Mouse (Mus musculus): Measurements from ENCODE around the gene Tspan11.
A peak's percentile ranks its signal among the peaks of the same experiment; 100 is the strongest.

Gene Tspan11

DNA sequence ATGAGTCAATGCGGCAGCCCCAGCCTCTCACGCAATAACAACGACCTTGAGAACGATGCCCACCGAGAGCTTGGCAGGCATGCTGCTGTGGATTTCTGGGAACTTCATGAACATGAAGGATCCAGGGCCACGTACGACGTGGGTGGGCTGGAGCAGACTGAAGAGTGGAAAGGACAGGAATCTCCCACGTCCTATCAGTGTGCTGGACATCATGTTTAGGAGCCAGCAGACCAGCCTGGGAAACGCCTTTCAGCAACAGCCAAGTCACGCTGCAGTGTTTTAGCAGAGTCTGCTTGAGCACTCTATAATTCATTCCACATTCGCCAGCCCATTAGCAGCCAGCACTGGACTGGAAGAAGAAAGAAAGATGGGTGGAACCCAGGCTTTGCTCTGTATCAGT is 10.4 kb upstream of the Tspan11 start:
- DNase-seq (ENCODE audit: low spot score in 2 of 2): peak in 1 of 2 experiments; percentile 47

DNA sequence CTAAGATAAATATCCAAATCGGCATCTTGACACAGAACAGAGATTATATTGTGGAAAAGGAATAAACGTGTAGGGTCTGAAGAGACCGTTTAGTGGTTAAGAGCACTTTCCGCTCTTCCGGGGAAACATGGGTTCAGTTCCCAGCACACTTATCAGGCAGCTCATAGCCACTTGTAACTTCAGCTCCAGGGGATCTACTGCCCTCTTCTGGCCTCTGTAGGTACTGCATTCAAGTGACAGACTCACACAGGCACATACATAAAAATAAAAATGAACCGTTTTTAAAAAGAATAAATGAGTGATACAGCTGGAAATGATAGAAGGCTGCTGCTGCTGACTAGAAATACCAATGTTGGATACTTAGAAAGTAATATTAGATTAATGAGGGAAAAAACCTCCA is 7.9 kb upstream of the Tspan11 start:
- no peak for DNase-seq (ENCODE audit: low spot score in 2 of 2)

DNA sequence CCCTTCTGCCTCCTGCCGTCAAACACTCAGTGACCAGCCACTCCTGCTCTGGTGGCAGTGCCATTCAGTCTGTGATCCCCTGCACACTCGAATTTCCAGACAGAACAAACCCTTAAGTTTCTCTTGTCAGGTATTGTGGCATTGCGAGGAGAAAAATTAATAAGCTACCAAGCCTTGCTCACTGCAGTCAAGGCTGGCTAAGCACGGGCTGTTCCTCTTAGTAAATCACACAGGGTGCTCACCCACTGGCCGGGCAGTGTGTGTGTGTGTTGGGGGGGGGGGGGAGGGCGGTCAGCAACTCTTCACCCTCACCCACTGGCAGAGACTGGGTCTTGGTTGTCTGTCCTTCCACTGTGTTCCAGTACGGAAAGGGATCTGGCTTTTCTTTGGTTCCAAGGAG is 473 bp upstream of the Tspan11 start:
- DNase-seq (ENCODE audit: low spot score in 2 of 2): no peak

DNA sequence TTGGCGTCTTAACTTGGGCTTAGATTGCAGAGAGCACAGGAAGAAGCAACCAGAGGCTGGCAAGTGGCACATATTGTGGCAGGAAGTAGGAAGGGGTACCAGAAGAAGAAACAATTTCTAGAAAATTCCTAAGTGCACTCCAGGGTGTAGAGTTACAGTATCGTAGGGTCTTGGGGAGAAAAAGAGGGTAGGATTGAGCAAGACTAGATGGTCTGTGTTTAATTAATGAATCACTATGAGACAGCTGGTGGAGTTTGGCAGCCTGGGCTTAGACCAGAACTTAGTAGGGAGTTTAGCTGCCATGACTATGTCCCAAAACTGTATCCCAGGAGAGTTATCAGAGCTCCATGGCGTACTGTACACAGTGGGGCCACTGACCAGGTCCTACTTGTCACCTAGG is 1.2 kb downstream of the Tspan11 start:
- DNase-seq (ENCODE audit: low spot score in 2 of 2): no peak

DNA sequence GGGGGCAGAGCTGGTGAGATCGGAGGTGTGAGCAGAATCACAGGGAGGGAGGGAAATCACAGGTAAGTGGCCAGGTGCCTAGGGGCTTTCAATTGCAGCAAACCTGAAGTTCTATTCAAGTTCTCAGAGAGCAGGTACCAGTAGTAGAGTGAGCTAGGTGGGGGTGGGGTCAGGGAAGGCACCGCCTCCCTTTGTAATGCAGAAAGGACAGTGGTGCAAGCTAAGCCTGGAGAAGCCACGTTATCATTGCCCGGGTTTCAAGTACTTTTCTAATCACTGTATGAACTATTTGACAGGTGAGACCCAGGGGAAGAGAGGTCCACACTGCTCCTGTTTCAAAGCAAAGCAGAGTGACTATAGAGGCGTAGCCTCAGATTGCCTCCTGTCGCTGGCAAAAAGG is 6.2 kb downstream of the Tspan11 start:
- no peak for DNase-seq (ENCODE audit: low spot score in 2 of 2)

DNA sequence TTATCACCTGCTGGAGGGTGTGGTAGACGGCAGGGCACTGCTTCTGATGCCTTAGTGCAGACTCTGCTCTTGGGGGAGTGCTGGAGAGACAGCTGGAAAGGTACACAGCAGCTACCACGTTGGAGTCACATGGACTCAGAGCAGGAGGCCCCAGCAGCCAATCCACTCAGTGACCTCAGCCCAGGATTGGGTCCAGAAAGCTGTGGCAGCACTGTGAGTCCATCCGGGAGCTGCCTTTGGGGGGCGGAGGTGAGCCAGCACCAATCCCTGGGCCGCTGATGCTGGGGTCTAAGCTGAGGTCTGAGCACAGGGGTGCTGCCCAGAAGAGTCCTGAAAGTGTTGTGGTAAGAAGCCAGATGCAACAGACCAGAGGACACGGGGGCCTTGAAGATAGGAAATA is 7.6 kb downstream of the Tspan11 start:
- no peak for DNase-seq (ENCODE audit: low spot score in 2 of 2)

DNA sequence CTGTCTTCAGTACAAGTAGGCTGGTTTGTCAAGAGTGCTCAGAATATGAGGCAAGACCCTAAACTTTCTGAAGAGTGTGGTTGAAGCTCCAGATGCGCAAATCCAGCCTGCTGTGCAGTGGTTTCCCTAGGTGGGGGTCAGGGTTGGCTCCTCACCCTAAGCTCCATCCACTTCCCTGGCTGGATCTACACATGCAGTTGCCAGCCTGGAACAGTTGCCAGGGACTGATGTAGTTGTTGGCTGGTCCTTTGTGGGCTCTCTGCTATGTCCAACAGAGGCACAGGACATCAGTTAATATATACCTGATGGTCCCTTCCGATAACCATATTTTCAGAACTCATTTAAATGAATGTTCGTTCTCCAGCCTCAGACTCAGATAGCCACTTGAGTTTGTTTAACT is 9.0 kb downstream of the Tspan11 start:
- no peak for DNase-seq (ENCODE audit: low spot score in 2 of 2)

DNA sequence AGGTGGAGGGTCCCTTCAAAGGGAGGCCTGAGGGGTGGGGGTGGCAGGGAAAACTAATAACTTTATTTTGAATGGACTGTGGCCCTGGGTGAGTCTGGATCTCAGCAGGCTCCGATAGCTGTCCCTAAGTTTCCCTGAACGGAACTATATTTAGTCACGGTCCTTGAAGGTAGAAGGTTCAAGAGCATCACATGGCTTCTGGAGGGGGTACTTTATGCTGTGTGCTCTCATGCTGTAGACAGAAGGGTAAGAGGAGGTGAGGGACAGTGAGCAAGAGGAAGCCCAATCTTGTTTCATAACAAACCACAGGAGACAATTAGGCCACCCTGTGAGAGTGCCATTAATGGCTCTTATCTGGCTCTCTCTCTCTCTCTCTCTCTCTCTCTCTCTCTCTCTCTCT is 10.0 kb downstream of the Tspan11 start:
- DNase-seq (ENCODE audit: low spot score in 2 of 2): no peak

DNA sequence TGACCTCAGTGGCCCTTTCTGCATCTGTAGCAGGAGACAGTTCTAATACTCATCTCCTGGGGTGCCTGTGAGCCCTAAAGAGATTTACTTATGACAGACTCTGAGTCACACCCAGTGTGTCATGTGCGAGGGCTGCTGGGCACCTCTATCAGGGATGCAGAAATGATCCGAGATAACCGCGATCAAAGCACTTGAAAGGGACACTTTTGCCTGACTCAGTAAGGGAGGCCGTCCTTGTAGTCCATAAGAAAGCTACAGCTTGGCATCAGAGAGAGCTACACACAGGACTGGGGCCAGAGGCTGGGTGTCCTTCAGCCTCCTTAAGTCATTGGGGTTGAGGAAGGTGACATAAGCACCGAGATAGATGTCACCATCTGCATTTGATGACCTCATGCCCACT is 12.7 kb downstream of the Tspan11 start:
- no peak for DNase-seq (ENCODE audit: low spot score in 2 of 2)

DNA sequence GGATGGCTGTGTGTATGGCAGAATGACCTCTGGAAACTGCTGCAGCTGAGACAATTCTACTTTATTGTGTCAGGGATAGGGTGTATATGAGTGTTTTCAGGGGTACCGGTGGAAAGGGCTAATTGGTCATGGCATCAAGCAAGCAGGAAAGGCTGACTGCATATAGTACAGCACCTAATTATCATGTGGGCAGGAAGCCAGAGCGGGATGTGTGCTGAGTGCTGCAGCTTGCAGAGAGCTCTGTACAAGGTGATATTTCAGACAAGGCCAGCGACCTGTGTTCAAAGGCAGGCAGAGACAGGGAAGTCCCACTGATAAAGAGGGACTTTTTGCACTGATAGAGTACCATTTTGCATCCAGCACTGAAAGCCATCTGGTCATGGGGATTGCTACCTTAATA is 13.9 kb downstream of the Tspan11 start:
- no peak for DNase-seq (ENCODE audit: low spot score in 2 of 2)

DNA sequence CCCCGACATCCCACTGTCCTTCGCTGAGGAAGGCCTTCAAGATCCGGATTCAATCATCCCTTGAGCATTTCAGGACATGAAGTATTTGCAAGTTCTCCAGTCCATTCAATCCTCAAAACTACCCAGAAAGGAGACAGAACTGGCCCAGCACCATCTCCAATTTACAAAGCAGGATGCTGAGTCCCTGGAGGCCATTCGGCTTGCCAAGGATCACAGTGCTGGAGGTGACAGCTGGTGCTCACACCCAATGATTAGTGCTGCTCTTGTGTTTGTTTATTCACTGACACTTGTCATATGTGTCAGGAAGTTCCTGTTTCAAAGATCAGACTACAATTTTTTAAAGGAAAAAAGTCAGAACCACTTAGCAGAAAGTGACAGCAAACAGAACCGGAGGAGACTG is 14.3 kb downstream of the Tspan11 start:
- no peak for DNase-seq (ENCODE audit: low spot score in 2 of 2)

DNA sequence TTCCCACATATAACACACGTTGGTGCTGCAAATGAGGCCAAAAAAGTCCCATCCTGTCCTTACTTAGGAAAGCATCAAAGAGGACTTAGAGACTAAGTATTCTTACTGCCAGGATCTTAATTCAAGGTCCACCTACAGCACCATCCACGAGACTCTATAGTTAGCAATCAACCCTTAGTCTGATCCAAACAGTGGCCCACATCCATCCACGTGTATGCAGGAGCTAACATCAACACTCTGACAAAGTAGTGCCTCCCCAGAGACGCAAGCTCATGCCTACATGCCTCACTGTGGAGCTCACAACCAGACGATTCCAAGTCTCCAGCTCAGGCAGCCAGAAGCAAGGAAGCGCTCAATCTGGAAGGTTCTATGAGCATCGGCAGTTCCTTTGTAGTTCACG is 15.2 kb downstream of the Tspan11 start:
- DNase-seq (ENCODE audit: low spot score in 2 of 2): no peak

DNA sequence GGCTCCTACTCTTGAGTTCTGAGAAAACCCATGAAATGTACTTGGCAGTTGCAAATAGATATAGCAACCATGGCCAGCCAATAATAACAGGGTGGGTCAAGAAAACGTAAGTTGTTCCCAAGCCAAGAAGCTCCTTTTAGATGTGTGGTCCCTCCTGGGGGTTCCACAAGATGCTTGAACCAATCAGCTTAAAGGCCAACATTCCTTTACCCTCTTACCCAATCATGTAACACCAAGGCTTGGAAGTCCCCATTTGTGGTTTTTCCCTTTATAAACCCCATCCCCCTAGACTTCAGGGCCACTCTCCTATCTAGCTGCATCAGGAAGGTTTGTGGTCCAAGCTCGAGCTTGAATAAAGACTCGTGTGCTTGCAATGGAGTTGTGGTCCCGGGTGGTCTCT is 23.2 kb downstream of the Tspan11 start:
- DNase-seq (ENCODE audit: low spot score in 2 of 2): no peak

DNA sequence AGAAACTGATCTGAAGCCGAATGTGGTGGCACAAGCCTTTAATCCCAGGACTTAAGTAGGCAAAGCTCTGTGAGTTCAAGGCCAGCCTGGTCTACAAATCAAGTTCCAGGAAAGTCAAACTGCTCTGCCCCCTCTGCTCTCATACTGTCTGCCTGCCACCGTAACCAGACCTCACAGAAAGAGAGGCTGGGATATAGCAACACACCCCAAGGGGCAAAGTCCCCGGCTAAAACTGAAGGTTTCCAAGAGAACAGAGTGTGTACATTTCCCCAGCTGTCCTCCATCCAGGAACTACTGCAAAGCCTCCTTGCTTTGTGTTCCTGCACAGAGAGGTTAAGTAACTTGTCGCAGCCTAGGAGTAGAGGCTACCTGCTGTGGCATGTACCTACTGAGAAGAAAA is 24.3 kb downstream of the Tspan11 start:
- no peak for DNase-seq (ENCODE audit: low spot score in 2 of 2)

DNA sequence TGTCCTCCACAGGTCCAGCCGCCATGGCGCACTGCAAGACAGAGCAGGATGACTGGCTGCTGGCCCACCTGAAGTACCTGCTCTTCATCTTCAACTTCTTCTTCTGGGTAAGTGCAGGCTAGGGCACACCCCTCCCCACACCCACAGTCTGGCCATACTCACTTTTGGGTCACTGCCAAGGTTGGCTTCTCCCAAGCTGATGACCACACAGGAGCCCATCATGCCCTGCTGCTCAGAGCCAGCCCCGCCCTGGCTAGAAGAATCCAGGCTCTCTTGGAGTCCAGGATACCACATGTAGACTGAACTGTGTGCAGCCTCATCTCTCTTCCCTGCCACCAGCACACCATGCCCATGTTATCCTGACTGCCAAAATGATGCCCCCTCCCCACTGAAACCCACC is 25.5 kb downstream of the Tspan11 start:
- DNase-seq (ENCODE audit: low spot score in 2 of 2): no peak

DNA sequence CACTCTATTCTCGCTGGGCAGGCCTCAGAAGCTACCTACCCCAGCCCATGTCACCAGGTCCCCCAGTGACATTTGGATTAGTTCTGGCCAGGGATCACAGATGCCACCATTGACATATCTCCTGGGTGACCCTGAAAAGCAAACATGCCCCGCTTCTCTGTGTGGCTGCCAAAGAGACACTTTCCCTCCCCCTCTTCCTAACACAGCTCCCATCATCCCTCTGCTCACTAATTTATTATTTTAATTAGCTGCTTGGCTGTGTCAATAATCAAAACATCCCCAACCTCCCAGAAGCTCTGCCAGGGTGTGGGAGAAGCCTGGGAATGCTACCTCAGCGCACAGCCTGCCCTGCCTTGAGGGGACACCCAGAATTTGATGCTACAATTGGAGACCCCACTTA is 29.6 kb downstream of the Tspan11 start:
- DNase-seq (ENCODE audit: low spot score in 2 of 2): no peak

DNA sequence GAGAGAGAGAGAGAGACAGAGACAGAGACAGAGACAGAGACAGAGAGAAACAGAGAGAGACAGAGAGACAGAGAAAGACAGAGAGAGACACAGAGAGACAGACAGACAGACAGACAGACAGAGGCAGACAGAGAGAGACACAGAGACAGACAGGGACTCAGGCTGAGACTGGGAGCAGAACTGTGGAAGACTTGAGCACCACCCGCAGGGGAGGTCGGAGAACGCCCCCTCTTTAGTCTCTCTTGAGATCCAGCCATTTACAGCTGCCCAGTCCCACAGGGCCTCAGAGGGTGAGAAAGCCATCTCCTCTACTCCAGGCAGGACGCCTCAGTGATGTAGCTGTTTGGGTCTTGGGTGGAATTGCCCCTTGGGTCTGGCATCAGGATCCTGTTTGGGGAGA is 30.3 kb downstream of the Tspan11 start:
- DNase-seq (ENCODE audit: low spot score in 2 of 2): no peak

DNA sequence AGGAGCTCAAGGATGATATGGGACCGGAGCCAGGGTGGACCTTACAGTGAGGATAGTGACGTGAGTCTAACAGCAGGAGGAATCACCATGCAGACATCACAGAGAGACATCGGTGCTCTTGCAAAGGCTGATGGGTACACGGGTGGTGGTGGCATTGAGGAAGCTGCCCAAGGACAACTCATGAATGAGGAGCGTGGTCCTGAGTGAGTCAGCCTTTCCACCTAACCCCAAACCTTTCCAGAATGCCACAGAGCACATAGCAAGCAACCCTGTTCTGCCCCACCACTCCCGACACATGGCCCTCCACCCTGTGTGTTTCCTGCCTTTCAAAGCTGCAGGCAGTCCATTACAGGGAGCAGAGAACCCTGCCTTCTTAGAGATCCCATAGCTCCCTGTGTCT is 32.1 kb downstream of the Tspan11 start:
- DNase-seq (ENCODE audit: low spot score in 2 of 2): no peak

DNA sequence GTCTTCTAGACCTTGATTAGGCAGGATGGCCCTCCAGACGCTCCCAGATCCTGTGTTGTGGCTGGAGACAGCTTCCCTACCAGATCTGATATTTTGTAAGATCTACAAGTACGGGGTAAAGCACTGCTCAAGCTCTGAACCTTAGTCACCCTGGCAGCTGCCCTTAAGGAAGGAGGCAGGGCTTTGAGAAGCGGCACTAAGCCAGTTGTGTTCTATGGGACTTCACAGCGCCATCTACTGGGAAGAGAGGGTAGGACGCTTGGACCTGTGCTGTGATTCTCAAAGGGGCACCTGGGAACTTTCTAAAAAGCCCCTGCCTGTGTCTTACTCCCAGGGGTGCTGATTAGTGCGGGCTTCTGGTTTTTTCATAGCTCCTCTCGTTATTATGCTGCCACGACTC is 33.3 kb downstream of the Tspan11 start:
- DNase-seq (ENCODE audit: low spot score in 2 of 2): peak; percentile 57 to 78

DNA sequence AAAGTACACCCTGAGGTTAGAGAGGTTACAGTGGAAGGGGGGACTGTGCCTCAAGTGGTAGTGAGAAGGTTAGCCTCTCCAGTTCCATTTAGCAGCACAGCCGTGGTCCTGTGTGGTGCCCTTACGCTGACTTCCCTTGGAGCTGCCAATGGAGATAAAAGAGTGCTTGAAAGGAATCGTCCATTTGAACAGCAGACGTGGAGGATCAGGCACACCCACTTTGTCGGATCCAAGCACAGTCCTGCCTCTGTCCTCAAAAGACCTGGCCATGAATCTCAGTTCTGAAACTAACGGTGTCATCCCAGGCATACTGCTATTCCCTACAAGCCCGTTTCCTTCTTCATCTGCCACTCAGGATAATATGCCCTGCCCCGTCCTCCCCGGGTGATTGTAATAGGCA is 34.6 kb downstream of the Tspan11 start:
- no peak for DNase-seq (ENCODE audit: low spot score in 2 of 2)

DNA sequence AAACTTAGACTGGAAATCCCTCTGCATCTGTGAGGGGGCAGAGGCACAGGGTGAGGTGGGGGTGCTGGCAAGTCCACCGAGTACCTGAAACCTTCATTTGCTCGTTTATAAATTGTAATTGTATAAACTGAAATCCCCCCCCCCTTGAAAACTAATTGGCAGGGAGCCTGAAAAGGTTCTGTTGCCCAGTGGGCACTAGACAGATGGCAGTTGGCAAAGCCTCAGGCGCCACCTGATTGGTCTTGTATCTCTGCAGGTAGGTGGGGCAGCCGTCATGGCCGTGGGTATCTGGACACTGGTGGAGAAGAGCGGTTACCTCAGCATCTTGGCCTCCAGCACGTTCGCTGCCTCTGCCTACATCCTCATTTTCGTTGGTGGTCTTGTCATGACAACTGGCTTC is 35.9 kb downstream of the Tspan11 start:
- DNase-seq (ENCODE audit: low spot score in 2 of 2): no peak

DNA sequence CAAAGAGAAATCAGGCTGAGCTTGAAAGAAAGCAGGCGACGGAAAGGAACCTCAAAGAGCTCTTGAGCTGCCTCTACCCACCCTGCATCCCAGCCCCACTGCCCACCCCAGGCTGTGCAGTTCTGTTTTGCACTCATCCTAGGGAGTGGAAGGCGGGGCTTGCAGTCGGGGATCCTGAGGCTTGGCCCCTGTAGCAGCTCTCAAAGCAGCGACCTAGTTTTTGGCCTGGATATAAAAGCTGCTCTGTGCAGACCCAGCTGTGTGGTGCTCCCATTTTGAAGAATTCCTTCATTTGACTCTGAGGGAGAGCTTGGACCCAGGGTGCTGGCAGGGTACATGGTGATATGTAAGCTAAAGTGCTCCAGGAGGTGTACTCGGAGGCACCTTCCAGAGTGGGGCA is 37.4 kb downstream of the Tspan11 start:
- no peak for DNase-seq (ENCODE audit: low spot score in 2 of 2)

DNA sequence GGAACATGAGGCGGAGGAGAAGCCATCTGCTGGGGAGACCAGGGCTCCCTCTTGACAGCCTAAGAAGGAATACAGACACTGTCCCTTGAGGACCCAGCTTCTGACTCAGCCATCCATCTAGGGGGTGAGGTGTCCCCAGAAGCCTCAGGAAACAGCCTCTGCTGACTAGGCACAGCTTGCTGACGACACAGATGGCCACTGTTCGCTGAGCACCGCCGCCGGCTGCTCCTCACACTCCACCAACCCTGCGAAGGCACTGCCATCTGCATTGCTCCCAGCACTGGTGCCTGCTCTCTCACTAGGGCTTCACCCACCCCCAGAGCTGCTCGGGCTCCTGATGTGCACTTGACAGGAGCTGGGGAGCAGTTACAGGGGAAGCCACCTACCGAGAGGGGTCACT is 38.5 kb downstream of the Tspan11 start:
- no peak for DNase-seq (ENCODE audit: low spot score in 2 of 2)

DNA sequence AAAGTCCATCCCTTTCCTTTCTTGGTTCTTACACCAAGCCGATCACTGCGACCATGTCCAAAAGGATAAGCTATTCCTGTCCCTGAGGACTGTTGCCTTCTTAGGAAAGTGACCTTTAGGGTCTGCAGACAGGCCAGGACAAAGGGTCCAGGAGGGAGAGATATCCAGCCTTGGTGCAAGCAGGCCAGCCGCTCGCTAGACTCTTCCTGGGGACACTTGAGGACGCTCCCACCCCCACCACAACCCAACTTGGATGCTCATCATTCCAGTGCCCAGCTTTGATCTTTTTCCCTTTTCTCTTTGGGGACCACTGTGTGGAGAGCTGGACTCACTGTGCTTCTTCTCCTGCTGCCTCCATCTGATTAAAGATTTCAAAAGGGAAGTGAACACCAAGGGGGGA is 41.3 kb downstream of the Tspan11 start:
- no peak for DNase-seq (ENCODE audit: low spot score in 2 of 2)

DNA sequence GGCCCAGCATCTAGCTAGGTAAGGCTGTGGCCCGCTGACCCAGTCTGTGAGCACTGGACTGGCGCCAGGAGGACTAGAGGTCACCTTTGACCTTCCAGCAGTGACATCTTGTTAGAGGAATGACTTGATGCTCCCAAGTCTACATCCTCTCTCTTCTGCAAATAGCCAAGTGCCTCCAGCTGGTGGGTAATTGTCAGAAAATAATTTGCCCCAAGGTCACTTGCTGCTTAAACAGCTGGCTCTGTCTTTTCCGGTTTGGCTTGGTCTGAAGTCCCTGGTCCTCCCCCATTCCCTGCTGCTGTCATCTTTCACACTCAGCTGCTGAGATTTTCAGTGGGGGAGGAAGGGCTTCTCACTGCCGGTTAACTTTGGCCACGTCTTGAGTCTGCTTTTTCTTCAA is 45.3 kb downstream of the Tspan11 start:
- no peak for DNase-seq (ENCODE audit: low spot score in 2 of 2)

All from urinary bladder, postnatal 4 days (tissue).